In the genomic region with DNA sequence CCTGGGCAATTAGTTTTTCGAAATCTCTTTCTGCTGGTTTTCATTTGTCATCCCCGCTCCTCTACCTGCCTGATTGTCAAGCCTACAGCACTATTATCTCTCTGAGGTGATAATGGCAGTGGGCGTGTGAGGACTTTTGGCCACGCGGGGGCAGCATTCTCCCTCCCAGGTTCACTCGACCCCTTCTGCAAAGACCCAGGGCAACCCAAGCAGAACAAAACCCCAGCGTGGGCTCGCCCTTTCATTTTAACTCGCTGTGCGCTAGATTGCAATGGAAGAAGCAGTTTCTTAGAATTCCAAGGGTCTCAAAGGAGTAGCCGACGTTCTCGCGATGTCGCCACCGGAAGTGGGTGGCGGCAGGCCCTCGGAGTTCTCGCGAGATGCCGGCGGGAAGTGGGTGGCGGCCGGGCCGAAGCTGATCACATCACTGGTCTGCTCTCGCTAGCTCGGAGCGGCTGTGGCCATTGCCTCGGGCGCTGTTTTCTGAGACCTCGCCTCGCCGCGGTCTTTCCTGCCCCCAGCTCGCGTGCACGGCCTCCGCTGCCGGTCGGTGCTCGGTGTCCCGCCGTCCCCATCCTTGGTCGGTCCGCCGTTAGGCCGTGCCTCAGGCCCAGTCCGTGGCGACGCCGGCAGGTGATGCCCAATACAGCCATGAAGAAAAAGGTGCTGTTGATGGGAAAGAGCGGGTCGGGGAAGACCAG, we compare ENCODE assay signal across 8 mouse cellular contexts. TPM values are rescaled to one million over a fixed set of nuclear protein-coding genes. Genes with fewer than 3 reads are reported as not detected.
DNase-seq lines count a peak whose midpoint lies in the region; ATAC-seq and TF ChIP-seq lines count a peak whose summit lies in the region.

Gene Rraga, plus strand, starts transcription at position 386 of the 701 bp plus-strand sequence.

- TF ChIP-seq CTCF in lung, adult 2 months (IDR thresholded peaks at IDR 0.05; ENCODE audit: insufficient read depth, low read length) = peak; percentile 69

- no peaks in the 10 kb centered on the region for H3K9me3 ChIP-seq in ES-E14 (ENCODE audit: control insufficient read depth, insufficient read depth, low read depth, low read length)
- H3K9me3 ChIP-seq in forebrain, embryonic 15.5 days = no peaks in the 10 kb centered on the region

- WGBS in forebrain, embryonic 15.5 days = 0% methylated on average over 53 of the region's 53 CpGs
- WGBS in lung, adult 2 months = under 1% methylated on average over 53 of the region's 53 CpGs

- H3K27me3 ChIP-seq in forebrain, embryonic 15.5 days = no peaks in the 10 kb centered on the region

- peak; percentile 92 for TF ChIP-seq POLR2A in lung, adult 2 months (IDR thresholded peaks at IDR 0.05; ENCODE audit: borderline replicate concordance, extremely low read depth, low read depth, low read length)

- peak within 1 kb of the TSS; percentile 97 for H3K9ac ChIP-seq in ES-E14 (ENCODE audit: insufficient read depth, low read depth, low read length, poor library complexity, severe bottlenecking)
- peak within 1 kb of the TSS; percentile 99 for H3K9ac ChIP-seq in forebrain, embryonic 15.5 days (replicated peaks)

- H3K27ac ChIP-seq in ES-E14 (ENCODE audit: insufficient read depth, low read depth, low read length, poor library complexity, severe bottlenecking) = peak within 1 kb of the TSS; percentile 77
- H3K27ac ChIP-seq in forebrain, embryonic 15.5 days (replicated peaks) = peak within 1 kb of the TSS; percentile 99

- DNase-seq in ES-E14 (ENCODE audit: low read depth, low spot score) = peak; percentile 88
- DNase-seq in cerebellum, adult 11-12 months = peak; percentile 92
- peak; percentile 91 for DNase-seq in heart, postnatal 25 days (ENCODE audit: low spot score)
- peak; percentile 89 to 95 for DNase-seq in layer of hippocampus, adult 18-20 months (ENCODE audit: low spot score in 2 of 2)
- DNase-seq in lung, adult 2 months = peak; percentile 96
- peak; percentile 87 to 90 for DNase-seq in thymus, adult 18-20 months

- H3K4me3 ChIP-seq in ES-E14 (ENCODE audit: insufficient read depth in 1 of 2, low read depth in 1 of 2, low read length in 2 of 2, poor library complexity in 1 of 2, severe bottlenecking in 1 of 2) = peak within 1 kb of the TSS; percentile 68 to 89
- peak within 1 kb of the TSS; percentile 85 for H3K4me3 ChIP-seq in forebrain, embryonic 15.5 days
- peak within 1 kb of the TSS; percentile 96 for H3K4me3 ChIP-seq in lung, adult 2 months (replicated peaks; ENCODE audit: extremely low read depth, low read depth, low read length)

- intact Hi-C loops in heart, postnatal 25 days (cut with DNase I) = loop anchor here (1.0 to 5.0 kb wide), 2 partner anchors 122 to 282 kb away; partner anchors contain the start of gene Rps6

- peak within 1 kb of the TSS; percentile 68 for H3K4me2 ChIP-seq in forebrain, embryonic 15.5 days (replicated peaks)

- ATAC-seq in forebrain, embryonic 15.5 days (replicated peaks) = peak; percentile 98
- peak; percentile 85 for ATAC-seq in neutrophil, adult 5-6 weeks (ENCODE audit: extremely low read depth, insufficient number of reproducible peaks, low FRiP score, poor library complexity, severe bottlenecking)

- in situ Hi-C loops in ES-E14 (cut with MboI; ENCODE audit: low sequenced_read_pairs in 2 of 2, unreplicated experiment in 2 of 2) = no loop called here

- H3K4me1 ChIP-seq in ES-E14 (ENCODE audit: control insufficient read depth in 2 of 2, insufficient read depth in 2 of 2, low read length in 2 of 2, poor library complexity in 1 of 2) = no peaks in the 10 kb centered on the region
- peaks cover 36% of the 10 kb centered on the region for H3K4me1 ChIP-seq in forebrain, embryonic 15.5 days
- H3K4me1 ChIP-seq in lung, adult 2 months (ENCODE audit: control insufficient read depth, insufficient read depth, low read length) = peaks cover 9% of the 10 kb centered on the region; the same call in 1 of the 2 replicates

- no peaks in the 10 kb centered on the region for H3K36me3 ChIP-seq in ES-E14 (ENCODE audit: control insufficient read depth, insufficient read depth, low read length, poor library complexity, severe bottlenecking)
- no peaks in the 10 kb centered on the region for H3K36me3 ChIP-seq in forebrain, embryonic 15.5 days

TF ChIP-seq in ES-E14, 5 proteins besides CTCF, POLR2A, EP300 and RAD21:
- TF ChIP-seq MAFK (IDR thresholded peaks at IDR 0.05; ENCODE audit: insufficient read depth, low read depth, low read length) (no peak), CHD2 (IDR thresholded peaks at IDR 0.05; ENCODE audit: low read depth, low read length) (peak; percentile 99), HCFC1 (IDR thresholded peaks at IDR 0.05; ENCODE audit: borderline replicate concordance, insufficient read depth, low read length) (peak; percentile 66; the same call in 1 of the 2 replicates), ZC3H11A (IDR thresholded peaks at IDR 0.05; ENCODE audit: borderline replicate concordance, low read depth, low read length) (peak; percentile 25; the same call in 1 of the 2 replicates)

RNA-seq across cellular contexts. Expression of gene Rraga, which starts in this region (rescaled TPM):
- 14.0 and 22.8 TPM in 2 replicates for total RNA-seq in ES-E14 (2012; rRNA removed)
- 89.1 and 95.5 TPM in 2 replicates for polyA plus RNA-seq in forebrain, embryonic 15.5 days (2015; fragmentation: Nextera tagmentation; extraction: Ambion mirVana)
- total RNA-seq in heart, postnatal 25 days (2021) = 10 to 100 TPM; 56.3 to 61.1 TPM
- 100 to 1,000 TPM; 138 to 139 TPM for total RNA-seq in layer of hippocampus, adult 18-20 months (2021)
- 42.0 and 43.9 TPM in 2 replicates for polyA plus RNA-seq in lung, adult 2 months (2012; rRNA removed)
- total RNA-seq in neutrophil, adult 5-6 weeks (2017) = 19.4 and 21.8 TPM in 2 replicates

Comparison
In these comparisons a context has a peak if more than half of its experiments do, and no peak if none do; other contexts are left out.
1. Peak in every context shown above with its lines: DNase-seq, ATAC-seq, H3K4me3 ChIP-seq and H3K27ac ChIP-seq.